Mouse (Mus musculus): ENCODE data around the gene Stfa3.
"Not testable (repeated sequence)": the region's sequence is repeated elsewhere in the genome, so short reads cannot be mapped to it uniquely, and the experiment has no call there.

DNA sequence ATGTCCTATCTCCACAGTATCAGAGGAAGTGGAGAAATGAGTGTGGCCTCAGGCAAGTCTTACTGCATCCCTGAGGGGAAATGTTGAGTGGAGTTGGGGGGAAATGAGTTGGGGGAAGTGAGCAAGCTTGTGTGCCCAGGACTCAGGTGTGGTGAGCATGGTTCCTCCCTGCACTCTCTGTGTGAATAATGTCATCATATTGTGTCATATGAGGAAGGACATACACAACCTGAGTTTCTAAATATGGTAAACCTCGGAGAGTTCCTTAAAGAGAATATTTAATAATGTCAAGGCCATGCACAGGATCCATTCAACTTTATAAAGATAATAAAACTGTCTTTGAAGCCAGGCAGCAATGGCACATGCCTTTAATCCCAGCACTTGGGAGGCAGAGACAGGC is 34.2 kb downstream of the Stfa3 start:
- not testable (repeated sequence) for TF ChIP-seq TCF12 (IDR thresholded peaks at IDR 0.05; ENCODE audit: insufficient read depth, poor library complexity, severe bottlenecking); CEBPB (IDR thresholded peaks at IDR 0.05; ENCODE audit: insufficient read depth, poor library complexity, severe bottlenecking); POLR2A (IDR thresholded peaks at IDR 0.05; ENCODE audit: insufficient read length, low read depth); USF1 (IDR thresholded peaks at IDR 0.05; ENCODE audit: low read depth); MYOD1 (IDR thresholded peaks at IDR 0.05; ENCODE audit: control insufficient read depth in 1 of 3, insufficient read length in 2 of 3, low read depth in 2 of 3); MAX (IDR thresholded peaks at IDR 0.05; ENCODE audit: low read depth); SRF (IDR thresholded peaks at IDR 0.05; ENCODE audit: control insufficient read depth, insufficient read length, low read depth); E2F4 (IDR thresholded peaks at IDR 0.05; ENCODE audit: insufficient read depth); POLR2AphosphoS2 (IDR thresholded peaks at IDR 0.05; ENCODE audit: insufficient read length, low read depth)
